Mouse (Mus musculus) left cerebral cortex, adult 18-20 months (tissue): ENCODE results near the gene Aurkb. TPM values are rescaled to one million over a fixed set of nuclear protein-coding genes. Genes with fewer than 3 reads are reported as not detected.

ENCODE experiments used
- DNase-seq, 2 experiments: peaks; one replicate each; pipeline ENCODE4 v3.0.0; 2021 to 2022; ENCODE audit warnings: low spot score in 2 of 2, mixed read lengths in 1 of 2
- total RNA-seq, 2 experiments: library from RNA; stranded (reverse); gene quantifications; 2 replicates each; pipeline ENCODE4 v1.2.3; 2021

Aurkb gene
- total RNA-seq, 2 experiments from 2014 or later: 0.30 TPM; not detected in 1

GRCm38 (mm10) chr11:69096360-69096986, 51.0 kb downstream of the Aurkb start:
- DNase-seq: peak in 1 of 2 experiments; percentile 17

GRCm38 (mm10) chr11:69096987-69097900, 51.8 kb downstream of the Aurkb start:
- peak; percentile 97 to 98 for DNase-seq

DNA sequence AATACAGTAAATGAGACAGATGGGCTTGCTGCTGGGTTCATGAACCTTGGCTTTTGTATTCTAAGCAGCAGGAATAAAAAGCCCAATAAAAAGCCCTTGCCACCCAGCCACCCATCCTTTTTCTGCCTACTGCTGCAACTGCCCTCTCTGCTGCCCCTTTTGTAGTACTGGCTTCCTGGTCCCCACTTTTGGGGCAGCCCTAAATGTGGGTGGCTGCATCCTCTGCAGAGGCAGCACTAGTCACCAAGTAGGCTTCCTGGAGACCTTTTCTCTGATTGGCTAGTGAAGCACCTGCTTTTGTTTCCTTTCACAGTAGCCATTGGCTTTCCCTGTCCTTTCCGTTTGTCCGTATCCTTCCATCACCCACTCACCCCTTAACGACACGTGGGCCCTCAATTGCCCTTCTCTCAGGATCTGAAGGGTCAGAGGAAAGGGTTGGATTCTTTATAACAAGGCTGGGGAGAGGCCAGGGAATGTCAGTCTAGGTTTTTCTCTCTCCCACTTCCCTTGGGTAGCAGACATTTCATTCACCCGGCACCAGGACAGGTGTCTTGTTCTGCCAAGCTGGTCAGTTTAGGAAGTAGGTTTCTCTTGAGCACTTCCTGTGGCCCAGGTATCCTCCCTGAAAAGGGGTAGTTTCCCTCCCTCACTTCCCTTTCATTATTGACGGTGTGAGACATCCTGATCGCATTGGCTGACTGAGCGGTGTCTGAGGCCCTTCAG, 52.8 kb downstream of the Aurkb start:
- DNase-seq: no peak

DNA sequence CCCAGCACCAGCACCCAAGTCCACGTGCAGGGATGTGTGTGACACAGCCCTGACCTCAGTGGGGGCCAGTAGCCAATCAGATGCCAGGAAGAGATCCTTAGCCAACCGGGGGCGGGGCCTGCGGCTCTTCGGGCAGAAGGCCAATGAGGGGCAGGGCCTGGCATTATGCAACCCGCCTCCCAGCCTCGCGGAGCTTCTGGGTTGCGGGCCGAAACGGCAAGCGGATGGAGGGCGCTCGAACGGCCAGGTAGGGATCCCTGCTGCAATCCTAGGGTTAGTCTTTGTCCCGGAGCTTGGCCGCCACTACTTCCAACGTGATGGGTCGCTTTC, 53.3 kb downstream of the Aurkb start:
- DNase-seq: peak; percentile 97

GRCm38 (mm10) chr11:69099177-69099914, 53.9 kb downstream of the Aurkb start:
- DNase-seq: no peak

- peak; percentile 92 to 96 for DNase-seq
These were observed 54.5 kb downstream of the Aurkb start for GRCm38 (mm10) chr11:69099915-69100345.

- no peak for DNase-seq
These were observed 55.4 kb downstream of the Aurkb start for GRCm38 (mm10) chr11:69100639-69101360.

Other genes with a start within 250 kb of the Aurkb start
- gene Ndel1, start 173.8 kb upstream of the Aurkb start, total RNA-seq: 100 to 1,000 TPM; 110 to 127 TPM
- gene Rnf222, start 157.1 kb upstream of the Aurkb start, total RNA-seq: not detected
- gene Rpl26, start 144.1 kb upstream of the Aurkb start, total RNA-seq: 100 to 1,000 TPM; 894 to 903 TPM
- not detected for gene Odf4, start 118.6 kb upstream of the Aurkb start, total RNA-seq
- 10 to 100 TPM; 20.4 to 24.0 TPM for gene Arhgef15, start 88.2 kb upstream of the Aurkb start, total RNA-seq
- gene Slc25a35, start 77.5 kb upstream of the Aurkb start, total RNA-seq: 1 to 10 TPM; 5.6 to 6.7 TPM
- 10 to 100 TPM; 17.8 to 18.2 TPM for gene Rangrf, start 70.5 kb upstream of the Aurkb start, total RNA-seq
- 10 to 100 TPM; 26.1 to 26.2 TPM for gene Pfas, start 37.2 kb upstream of the Aurkb start, total RNA-seq
- 10 to 100 TPM; 37.8 to 46.0 TPM for gene Ctc1, start 29.7 kb upstream of the Aurkb start, total RNA-seq
- 10 to 100 TPM; 35.2 to 38.0 TPM for gene Borcs6, start 14.1 kb downstream of the Aurkb start, total RNA-seq
- 10 to 100 TPM; 23.6 to 26.8 TPM for gene Tmem107, start 25.2 kb downstream of the Aurkb start, total RNA-seq
- gene Vamp2, start 42.8 kb downstream of the Aurkb start, total RNA-seq: 1,000 to 10,000 TPM; 1,053 to 1,091 TPM
- gene Per1, start 49.6 kb downstream of the Aurkb start, total RNA-seq: 100 to 1,000 TPM; 129 to 133 TPM
- gene Hes7, start 74.8 kb downstream of the Aurkb start, total RNA-seq: under 1 TPM; 0.42 to 0.79 TPM
- gene 9130213A22Rik, start 76.9 kb downstream of the Aurkb start, total RNA-seq: under 1 TPM; 0.53 to 0.98 TPM
- gene Aloxe3, start 80.2 kb downstream of the Aurkb start, total RNA-seq: 1 to 10 TPM; 4.4 to 6.8 TPM
- 10 to 100 TPM in 1 of 2 experiments, 1 to 10 TPM in 1; 9.8 to 13.7 TPM for gene Alox12b, start 111.3 kb downstream of the Aurkb start, total RNA-seq
- gene Alox8, start 152.2 kb downstream of the Aurkb start, total RNA-seq: 10 to 100 TPM; 10.2 to 11.7 TPM
- gene Gucy2e, start 191.4 kb downstream of the Aurkb start, total RNA-seq: 1 to 10 TPM; 1.2 TPM